Mouse (Mus musculus): Measurements from ENCODE around the gene Gm17482.

The Gm17482 gene

DNA sequence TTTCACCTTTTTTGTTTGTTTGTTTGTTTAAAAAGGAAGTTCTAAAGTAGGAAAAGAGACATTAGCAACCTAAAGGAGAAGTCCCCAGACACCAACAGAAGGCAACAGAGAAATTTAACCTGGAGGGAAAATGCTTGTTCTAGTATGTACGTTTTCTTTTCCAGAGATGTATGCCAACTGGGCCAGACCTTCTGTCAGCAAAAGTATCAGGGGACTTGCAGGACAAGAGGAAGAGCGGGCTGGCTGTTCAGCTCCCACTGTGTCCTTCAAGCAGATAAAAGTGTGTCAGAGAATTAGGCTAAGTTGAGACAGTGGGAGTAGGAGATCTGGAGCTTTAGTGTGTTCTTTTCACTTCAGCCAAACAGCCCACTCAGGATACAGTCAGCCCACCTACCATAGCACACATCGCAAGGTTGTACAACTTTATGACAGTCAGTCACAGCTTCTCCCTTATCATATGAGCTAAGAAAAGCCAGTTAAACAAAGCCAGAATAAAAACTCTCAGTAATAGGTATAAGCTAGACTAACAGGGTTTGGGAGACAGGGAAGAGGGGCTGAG lies 18.4 kb downstream of the Gm17482 start:
- no peak for DNase-seq (ENCODE audit: low spot score)

DNA sequence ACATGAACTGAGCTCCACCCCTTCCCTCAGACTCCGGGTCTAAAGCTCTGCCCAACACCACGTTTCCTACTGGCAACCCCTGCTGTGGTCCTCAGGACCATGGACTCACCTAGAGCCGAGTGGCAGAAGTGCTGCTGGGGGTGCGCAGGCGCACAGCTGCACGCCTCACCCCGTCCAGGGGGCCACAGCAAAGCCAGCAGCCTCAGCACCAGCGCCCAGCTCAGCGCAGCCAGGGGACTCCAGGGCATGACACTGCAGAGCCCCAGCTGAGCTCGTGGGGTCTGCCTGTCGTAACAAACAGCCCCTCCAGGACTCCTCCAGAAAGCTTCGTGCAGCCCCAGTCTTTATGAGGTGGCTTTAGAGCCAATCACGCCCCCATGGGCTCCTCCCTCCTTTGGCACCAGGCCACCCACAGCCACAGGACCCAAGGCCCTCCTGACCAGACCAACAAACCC lies 24.4 kb downstream of the Gm17482 start:
- no peak for DNase-seq (ENCODE audit: low spot score)

DNA sequence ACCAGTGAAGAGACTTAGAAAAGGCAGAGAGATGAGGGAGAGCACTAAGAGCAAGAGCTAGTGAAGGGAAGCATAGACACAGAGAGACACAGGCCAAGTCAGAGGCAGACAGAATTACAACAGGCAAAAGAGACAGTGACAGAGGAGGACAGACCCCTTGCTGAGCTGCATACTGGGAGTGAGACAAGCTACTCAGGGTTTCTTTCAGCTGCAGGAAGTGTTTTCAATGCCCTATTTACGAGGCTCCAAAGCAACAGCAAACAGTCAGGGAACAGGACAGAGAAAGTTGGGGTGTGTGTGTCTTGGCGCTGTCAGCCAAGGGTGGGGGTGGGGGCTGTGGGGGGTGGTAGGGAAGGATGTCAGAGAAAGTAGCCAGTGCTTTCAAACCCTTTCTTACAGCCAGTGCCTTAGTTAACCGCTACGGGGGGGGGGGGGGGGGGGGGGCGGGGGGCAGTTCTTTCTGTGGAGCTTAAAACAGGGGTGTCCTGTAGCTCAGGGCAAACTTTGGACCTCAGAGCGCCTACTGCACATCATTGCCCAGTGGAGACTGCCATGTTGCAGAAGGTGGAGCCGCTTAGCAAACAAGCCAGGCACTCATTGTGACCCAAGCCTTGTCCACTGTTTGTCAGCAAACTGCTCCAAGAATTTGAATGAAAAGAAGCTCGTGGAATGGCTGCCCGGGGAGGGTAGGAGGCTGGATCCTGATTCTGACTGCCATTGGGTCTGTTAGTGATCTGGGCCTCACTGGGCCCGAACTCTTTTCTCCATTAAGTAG lies 25.1 kb downstream of the Gm17482 start, which contains the start of gene Timp4:
Timp4 (minus strand) TSS at position 107 of the 775 bp plus-strand sequence.
- no peak for DNase-seq (ENCODE audit: low spot score)

DNA sequence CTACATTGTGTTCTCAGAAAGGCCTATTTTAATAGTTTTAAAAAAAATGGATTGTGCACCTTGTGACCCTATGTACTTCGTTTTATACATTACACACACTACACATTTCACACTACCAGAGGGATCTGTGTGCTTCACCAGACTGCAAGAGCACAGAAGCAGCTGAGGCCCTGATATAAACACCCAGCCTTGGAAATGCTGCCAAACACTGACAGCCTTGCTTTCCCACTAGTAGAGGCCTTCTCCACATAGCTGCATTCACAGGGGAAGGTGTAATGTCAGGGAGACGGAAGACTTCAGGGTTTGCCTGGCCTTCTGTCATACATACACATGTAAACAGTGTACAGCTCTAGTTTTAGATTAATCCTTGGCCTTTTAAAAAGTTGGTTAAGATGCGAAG lies 28.0 kb downstream of the Gm17482 start:
- no peak for DNase-seq (ENCODE audit: low spot score)

DNA sequence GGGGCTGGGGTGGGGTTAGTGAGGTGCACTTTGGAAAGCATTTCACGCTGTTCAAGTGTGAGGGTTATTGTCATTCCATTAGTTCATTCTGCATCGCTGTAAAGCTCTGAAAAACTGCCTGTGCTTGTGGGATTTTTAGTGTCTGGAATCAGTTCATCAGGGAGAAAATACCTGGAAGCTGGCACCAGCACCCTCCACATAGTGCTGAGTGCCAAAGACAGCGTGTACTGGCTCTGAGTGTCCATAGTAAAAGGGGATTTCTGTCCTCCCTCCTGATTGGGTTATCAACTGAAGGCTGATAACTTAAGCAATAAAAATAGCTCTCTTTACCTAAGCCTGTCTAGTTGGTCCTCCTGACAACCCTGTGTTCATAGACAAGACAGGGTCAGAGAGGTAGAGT lies 33.4 kb downstream of the Gm17482 start:
- DNase-seq (ENCODE audit: low spot score) = no peak

DNA sequence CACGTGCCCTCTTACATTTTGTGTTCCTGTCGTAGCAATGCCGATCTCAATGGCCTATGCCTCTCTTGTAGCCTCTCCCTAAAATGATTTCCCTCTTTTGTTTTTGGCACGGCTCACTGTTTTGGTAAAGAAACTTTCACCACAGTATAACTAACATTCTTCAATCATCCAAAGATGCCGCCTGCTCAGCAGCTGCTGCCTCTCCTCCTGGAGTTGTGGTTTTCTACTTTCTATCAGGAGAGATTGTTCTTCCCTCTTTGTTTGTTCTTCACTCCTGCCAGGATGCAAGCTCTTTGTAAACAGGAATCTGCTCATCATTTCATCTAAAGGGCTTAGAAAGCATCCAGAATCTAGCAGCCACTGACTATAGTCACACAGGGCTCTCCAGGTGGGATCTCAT lies 39.6 kb downstream of the Gm17482 start:
- DNase-seq (ENCODE audit: low spot score) = no peak

DNA sequence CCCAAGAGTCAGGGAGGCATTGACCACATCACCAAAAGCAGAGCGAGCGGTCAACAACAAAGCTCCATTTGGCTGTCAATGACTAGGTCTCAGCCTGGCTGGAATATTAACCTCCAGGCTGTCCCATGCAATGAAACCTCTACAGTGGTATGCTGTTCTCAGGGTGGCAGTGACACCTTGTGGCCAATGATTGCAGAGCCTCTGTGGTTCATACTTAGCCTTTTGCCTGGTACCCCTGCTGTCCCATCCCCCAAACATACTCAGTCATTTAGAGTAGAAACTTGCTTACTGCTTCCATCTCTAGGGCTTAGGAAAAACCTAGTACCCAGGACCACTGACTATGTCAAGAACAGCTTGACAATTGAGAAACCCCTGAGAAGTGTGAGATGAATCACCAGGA lies 40.8 kb downstream of the Gm17482 start:
- DNase-seq (ENCODE audit: low spot score) = no peak

DNA sequence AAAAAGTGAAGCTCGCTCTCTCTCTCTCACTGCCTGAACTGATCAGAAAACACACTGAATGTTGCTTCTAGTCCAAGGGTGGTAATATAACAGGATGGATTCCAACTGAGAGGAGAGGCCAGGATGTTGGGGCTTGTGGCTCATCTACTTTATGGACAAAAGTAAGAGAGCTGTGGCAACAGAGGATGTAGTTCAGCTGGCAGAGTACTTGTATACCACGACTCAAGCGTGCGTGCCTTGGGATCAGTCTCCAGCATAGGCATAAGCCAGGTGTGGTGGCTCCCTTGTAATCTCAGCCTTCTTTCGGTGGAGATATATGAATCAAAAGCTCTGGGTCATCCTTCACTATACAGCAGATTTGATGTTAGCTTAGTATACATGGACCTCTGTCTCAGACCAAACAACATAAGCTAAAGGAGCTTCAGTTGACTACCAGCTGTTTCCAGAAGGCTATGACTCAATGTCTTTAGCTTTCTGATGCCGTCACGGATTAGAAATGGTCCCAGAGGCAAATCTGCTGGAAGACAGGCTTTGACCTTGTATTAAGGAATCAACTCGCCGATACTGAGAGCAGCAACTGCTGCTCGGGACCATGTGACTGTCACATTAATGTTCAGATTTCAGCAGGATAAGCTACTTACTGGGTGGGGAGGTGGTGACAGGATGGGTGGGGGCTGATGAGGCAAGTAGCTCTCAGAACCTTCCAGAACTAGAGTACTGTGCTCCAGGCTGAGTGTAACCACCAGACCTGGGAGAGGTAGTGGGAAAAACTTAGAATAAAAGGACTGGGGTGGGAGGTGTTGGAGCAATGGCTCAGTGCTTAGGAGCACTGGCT lies 41.6 kb downstream of the Gm17482 start:
- DNase-seq (ENCODE audit: low spot score) = no peak

DNA sequence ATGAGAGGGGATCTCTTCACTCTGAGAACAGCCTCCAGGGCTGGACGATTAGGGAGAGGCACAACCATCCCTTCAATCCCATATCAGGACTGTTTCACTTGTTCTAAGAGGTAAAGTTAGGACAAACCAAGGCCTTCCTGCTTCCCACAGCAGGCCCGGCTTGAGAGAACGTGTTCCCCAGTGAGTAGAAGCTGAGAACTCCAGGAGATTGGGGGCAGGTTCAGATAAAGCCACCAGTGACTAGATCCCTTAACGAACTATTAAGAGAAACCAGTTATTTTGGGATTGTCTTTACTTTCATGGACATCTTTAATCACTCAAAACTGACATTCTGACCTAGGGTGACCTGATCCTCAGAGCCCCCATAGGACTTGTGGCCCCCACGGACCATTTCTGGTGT lies 42.4 kb downstream of the Gm17482 start:
- DNase-seq (ENCODE audit: low spot score) = no peak

DNA sequence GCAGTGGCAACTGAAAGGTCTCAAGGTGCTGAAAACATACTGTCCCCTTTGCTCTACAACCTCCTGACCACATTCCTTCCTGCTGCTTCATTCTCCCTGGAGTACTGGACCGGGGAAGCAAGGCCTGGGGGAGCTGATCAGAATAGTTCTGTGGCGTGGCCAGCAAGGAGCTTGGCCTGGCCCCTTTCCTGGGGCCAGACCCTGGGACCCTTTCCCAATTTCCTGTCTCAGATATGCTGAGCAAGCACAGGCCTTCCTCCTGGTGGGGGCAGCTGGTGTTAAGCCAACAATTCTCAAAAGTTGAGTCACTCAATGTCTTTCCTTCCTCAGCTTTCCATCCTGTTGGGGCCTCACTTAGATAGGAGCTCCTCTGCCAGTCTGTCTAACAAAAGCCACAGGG lies 42.9 kb downstream of the Gm17482 start:
- no peak for DNase-seq (ENCODE audit: low spot score)

DNA sequence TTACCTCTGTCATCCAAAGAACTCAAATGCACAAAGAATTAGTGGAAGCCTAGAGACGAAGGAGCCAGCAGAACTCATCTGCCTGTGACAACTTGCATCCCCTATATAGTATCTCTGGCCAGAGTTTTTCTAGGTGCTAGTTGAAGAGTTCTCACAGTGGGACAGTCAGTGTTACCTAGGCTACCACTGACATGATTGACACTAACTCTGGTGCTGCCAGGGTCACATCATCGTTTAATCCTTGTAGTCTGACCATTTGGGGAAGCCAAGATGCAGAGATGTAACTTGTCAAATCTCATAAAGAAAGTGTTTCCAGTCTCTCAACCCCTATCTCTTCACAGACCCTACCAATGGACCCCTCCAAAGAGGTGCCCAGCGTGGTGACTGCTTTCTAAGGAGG lies 44.2 kb downstream of the Gm17482 start:
- DNase-seq (ENCODE audit: low spot score) = no peak

DNA sequence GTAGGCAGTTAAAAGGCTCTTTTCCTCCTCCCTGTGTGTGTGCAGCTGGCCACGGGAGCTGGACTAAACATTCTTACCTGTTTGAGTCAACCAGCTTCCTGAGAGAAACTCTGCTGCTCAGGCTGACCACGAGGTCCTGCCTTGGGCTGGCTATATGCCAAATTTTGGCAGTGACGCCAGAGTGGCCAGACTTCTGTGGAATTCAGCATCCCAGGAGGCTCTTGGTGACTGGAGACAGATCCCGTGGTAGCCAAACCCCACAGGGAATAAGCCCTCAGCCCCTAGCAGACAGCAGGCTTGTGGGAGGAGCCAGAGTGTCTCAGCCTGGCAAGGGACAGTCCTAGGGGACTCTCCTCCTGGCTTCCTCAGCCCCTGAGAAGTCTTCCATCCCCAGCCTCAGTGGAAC lies 44.7 kb downstream of the Gm17482 start:
- no peak for DNase-seq (ENCODE audit: low spot score)

DNA sequence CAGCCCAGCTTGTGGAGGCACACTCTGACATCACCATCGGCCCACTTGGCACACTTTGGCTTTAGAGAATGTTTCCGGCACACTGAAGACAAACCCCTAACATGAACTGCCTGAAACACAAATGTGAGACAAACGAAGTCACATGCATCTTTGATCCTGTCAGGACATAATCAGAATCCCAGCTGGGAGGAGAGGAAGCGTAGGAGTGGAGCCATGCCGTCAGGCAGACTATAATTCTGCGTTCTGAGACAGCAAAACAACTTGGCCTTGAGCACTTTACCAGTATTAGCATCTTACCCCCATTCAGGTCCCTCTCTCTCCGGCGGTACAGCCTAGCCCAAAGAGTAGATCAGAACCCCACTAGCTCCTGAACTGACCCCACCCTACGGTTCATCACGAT lies 46.2 kb downstream of the Gm17482 start:
- no peak for DNase-seq (ENCODE audit: low spot score)

DNA sequence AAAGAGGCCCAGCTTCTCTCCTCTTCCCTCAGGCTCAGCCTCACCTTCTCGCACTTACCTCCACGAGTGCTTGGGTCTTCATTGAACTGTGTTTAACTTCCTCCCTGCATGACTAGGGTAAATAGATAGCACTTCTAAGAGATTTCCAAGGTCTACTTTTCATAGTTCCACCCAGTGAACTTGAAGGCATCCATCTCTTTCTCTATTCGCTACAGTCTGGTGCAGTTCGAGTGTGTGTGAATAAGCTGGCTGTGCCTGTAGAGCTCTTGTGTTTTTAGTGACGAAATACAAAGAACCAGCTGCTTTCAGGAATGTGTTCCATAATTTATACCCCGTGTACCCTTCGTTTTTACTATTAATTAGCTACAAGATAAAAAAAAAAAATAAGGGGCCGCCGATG lies 47.6 kb downstream of the Gm17482 start:
- no peak for DNase-seq (ENCODE audit: low spot score)

DNA sequence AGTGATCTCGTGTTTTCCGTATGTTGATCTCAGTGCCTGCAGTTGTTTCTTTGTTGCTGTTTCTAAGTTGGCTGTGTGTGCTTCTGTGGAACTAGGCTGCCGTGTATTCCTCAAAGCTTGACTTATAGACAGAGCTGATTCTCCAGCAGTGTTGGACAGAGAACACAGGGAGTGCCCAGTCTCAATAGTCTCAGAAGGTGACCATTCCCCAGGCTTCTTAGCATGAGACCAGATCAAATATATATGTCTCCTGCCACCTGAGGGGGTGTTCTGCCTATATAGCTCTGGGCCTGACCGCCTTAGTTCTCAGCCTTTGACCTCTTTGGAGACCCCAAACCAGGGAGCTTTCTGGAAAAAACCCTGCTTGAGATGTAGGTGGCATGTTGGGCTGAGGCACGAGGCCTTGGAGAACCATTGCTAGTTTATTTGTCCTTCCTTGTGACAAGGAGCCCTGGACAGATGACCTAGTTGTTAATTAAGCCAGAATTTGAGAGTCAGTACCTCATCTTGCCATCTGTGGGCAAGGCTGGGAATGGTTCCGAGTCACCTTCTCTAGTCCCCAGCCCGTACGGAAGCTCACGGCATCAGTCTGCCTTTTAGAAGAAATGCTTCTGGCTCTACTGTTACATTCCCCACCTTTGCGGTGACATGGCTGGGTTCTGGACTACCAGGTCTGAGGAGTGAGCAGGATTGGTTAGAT lies 48.1 kb downstream of the Gm17482 start:
- DNase-seq (ENCODE audit: low spot score) = no peak

DNA sequence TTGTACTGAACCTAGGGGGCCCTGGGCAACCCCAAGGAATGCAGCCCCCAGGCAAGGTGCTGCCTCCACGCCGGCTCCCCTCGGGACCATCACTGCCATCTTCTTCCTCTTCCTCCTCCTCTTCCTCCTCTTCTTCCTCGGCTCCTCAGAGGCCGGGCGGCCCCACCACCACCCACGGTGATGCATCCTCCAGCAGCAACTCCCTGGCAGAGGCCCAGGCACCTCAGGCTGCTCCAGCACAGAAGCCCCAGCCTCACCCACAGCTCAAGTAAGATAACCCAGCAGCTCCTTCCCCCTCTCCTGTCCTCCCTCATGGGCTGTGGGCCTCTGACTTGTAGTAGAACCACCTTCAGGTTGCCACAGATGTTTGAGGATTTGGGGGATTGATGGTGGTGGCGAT lies 50.9 kb downstream of the Gm17482 start:
- DNase-seq (ENCODE audit: low spot score) = no peak

DNA sequence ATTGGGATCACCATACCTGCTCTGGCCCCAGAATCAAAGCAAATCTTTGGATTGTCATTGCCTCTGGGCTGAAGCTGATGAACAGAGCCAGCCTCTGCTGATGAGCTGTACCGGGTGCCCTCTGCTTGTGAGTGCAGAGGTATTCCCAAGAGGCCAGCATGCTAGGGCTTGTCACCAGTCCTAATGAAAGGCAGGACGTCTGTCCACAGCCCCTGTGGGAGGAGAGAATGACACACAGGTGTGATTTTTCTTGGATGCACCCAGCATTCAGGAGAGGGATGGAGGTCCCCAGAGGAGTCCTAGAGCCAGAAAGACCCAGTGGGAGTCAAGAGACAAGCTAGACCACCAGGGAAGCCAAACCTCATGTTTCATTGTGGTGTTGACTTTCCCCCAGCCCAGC lies 52.5 kb downstream of the Gm17482 start:
- DNase-seq (ENCODE audit: low spot score) = no peak

DNA sequence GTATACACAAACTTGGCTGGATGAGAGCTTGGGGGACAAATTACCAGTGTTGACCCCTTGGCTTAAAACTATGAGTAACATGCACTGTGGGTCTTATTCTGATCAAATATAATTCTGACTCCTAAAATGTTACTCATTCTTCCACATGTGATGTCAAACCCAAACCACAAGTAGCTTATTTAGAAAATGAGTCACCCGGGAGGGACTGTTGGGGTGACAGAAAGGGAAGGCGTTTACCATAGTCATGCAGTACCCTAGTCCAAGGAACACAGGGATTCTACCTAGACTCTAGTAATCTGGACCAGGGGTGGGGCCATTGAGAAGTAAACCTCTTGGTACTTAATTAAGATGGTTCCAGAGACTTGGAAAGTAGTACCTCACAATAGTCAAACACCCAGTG lies 57.0 kb downstream of the Gm17482 start:
- DNase-seq (ENCODE audit: low spot score) = no peak

DNA sequence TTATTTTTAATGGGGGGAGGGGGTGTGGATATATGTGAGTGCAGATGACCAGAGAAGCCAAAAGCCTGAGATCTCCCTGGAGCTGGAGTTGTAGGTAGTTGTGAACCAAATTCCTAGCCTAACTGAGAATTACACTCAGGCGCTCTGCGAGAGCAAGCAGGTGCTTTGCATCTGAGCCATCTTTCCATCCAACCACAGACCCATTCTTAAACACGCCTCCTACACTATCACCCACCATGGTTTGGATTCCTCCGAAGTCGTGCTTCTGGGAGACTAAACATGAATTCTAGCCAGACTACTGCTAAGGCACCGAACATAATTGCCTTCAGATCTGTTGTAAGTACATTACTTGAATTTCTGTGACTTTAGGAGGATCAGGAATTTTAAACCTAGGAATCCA lies 59.3 kb downstream of the Gm17482 start:
- DNase-seq (ENCODE audit: low spot score) = no peak

DNA sequence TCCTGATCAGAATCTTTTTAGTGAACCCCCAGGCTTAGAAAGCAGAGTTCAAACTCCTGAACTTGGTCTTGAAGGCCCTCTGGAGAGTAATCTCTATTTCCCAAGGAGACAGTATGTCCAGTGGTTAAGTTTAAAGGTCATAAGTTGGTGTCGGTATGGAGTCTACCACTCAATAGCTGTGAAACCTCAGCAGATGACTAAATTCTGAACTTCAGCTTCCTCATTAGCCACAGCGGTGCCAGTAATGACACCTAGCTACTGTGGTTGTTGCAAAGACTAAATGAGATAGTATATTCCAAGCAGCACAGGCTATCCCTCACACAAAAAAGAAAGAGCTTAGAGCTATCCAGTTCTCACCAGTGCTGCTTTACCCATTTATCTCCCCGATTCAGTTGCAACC lies 61.1 kb downstream of the Gm17482 start:
- DNase-seq (ENCODE audit: low spot score) = no peak

DNA sequence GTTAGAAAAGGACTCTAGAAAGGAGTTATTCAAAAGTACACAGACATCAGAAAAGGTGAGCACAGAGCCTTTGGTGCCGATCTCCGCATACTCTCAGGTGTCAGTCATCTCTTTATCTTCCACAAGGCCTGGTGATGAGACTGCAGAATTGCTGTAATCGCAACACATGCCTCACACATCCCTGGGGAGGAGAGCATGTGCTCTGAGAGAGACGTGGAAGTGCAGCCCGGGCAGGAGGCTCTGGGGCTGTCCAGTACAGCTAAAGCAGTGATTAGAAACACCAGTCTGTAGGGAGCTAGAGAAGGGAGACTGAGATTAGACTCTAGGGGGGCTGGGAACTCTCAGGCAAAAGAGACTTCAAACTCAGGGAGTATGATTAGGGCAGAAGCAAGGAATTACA lies 63.4 kb downstream of the Gm17482 start:
- no peak for DNase-seq (ENCODE audit: low spot score)

DNA sequence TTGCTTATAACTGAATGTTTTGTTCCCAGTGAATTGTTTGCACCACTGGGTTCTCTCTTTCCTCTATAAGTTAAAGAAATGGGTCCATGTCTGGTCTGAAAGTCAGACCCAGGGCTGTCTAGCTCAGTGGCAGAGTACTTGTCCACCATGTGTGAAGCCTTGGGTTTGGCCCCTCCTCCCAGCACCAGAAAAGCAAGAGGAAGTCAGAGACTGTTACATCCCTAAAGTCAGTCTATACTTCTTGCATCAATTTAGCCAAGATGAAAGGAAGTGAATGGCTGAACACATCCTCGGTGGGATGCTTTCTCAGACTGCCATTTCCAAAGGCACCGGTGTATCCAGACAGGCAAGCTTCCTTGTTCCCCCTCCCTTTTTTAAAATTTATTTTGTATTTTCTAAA lies 63.9 kb downstream of the Gm17482 start:
- DNase-seq (ENCODE audit: low spot score) = no peak

DNA sequence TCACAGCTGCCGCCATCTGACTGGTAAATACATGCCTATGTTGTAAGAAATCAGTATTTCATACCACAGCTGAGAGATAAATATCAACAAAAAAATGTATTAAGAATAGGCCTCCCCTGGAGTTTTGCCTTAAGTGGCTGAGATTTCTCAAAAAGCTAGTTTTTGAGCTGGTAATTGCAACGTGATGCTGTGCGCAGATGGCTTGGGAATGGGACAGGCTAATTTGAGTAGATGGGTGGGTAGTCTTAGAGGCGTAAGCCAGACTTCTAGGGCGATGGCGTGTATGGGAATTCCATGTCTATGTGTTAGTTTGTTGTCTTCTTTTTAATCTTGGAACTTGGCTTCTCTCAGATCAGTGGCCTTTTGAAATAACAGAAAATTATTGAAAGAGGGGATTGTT lies 64.7 kb downstream of the Gm17482 start:
- no peak for DNase-seq (ENCODE audit: low spot score)

All from spleen, adult 12 weeks (tissue).